Mouse (Mus musculus): ENCODE measurements at regions not wholly inside any gene's neighbourhood (a gene's known extent, or its start where the extent isn't known, plus 50 kb on each side); places are given as distances from the start of the nearest gene placed in this dataset.

DNA sequence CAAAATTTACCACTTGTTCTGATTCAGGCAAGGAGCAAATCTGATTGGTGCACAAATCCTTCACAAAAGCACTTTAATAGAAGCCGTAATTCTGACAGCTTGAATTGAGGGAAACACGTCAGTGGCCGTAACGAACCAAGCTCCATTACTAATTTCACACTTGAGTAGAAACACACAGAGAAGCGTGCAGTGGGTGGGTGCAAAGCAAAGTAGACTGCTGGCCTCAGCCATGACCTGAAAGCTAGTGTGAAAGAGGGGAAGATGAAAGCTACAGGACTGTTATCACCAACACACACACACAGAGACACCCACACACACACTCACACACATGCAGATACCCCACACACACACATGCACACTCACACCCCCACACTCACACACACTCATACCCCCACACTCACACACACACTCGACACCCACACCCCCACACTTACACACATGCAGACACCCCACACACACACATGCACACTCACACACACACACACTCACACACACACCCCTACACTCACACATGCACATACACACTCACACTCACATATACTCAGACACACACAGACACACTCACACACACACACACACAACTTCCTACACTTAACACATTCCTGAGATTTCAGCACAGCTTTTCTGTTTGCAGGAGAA, 248.8 kb upstream of the Gpc5 start:
- 0 out of 2 replicates have a peak, but pooled peaks have one; percentile 21 for ATAC-seq (ENCODE audit: borderline replicate concordance, extremely low read depth, low FRiP score, low TSS enrichment)
- 72% methylated on average over 6 of the region's 6 CpGs for WGBS
- Histone ChIP-seq H3K4me3 (no peak overlapping the region), H3K36me3 (no peaks in the 10 kb centered on the region), H3K9ac (no peak overlapping the region), H3K27me3 (no peaks in the 10 kb centered on the region), H3K4me2 (no peak overlapping the region), H3K9me3 (no peaks in the 10 kb centered on the region), H3K4me1 (no peaks in the 10 kb centered on the region), H3K27ac (0 out of 2 replicates have a peak overlapping the region, but pooled peaks have one; percentile 6)

DNA sequence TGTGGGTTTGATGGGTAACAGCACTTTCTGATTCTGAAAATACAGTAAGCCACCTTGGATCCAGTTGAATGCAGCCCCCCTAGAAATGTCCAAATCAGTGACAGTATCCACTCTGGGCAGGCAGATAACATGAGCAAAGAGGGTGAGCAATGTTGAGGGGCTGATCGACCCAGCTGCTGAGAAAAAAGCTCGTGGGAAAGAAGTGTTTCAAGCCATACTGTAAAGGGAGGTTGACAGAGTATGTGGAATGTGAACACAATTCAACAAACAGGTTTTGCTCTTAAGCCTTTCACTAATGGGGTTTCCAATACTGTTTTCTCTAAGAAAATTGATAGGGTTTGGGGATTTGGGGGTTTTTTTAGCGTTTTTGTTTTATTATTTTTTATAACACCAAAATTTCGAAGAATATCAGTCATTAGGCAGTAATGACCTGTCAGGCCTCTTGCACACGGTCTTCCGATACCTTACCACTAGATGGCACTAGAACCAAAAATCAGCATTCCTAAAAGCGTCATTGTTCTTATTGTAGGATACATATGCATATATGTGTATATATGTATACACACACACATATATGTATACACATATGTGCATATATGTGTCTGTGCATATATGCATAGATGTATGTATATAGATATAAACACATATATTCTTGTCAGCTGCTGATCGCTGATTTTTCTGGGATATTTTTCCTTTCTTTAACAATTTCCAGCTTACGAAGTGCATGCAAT, 237.5 kb upstream of the Gpc5 start:
- 23% methylated on average over 9 of the region's 9 CpGs for WGBS

GRCm38 (mm10) chr14:114855055-114855740, 236.8 kb upstream of the Gpc5 start:
- Histone ChIP-seq H3K9me3 (no peaks in the 10 kb centered on the region), H3K27ac (no peak overlapping the region), H3K27me3 (no peaks in the 10 kb centered on the region), H3K4me2 (no peak overlapping the region), H3K9ac (no peak overlapping the region), H3K4me1 (0 out of 2 replicates have a peak, but pooled peaks cover 4% of the 10 kb centered on the region), H3K36me3 (no peaks in the 10 kb centered on the region), H3K4me3 (no peak overlapping the region)
- 42% methylated on average over 12 of the region's 12 CpGs for WGBS
- ATAC-seq (ENCODE audit: borderline replicate concordance, extremely low read depth, low FRiP score, low TSS enrichment): no peak

More for the DNA sequence above, 237.5 kb upstream of the Gpc5 start:
- H3K27ac ChIP-seq: no peak overlapping the region
- ATAC-seq (ENCODE audit: borderline replicate concordance, extremely low read depth, low FRiP score, low TSS enrichment): no peak
- no peak overlapping the region for H3K4me2 ChIP-seq
- no peak overlapping the region for H3K4me3 ChIP-seq
- H3K36me3 ChIP-seq: no peaks in the 10 kb centered on the region
- H3K9me3 ChIP-seq: no peaks in the 10 kb centered on the region
- no peaks in the 10 kb centered on the region for H3K27me3 ChIP-seq
- 0 out of 2 replicates have a peak, but pooled peaks cover 4% of the 10 kb centered on the region for H3K4me1 ChIP-seq
- H3K9ac ChIP-seq: no peak overlapping the region

DNA sequence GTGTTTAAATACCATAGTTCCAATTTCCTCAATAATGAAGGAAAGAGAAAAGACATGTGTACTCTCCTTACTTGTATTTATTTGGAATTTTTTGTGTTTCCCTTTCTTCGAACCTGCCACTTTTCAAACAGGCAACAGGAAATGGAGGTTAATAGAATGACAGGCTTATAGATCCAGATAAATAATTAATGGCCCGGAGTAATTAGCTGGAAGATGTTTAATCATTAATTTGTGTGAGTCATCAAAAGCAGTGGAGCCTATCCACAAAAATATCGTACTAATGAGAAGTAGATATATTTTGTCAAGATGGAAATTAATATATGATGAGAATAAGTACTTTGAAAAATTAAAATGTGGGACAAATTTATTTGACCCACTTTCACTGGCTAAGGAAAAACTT, 236.3 kb upstream of the Gpc5 start:
- no peak overlapping the region for H3K4me2 ChIP-seq
- 0 out of 2 replicates have a peak, but pooled peaks cover 4% of the 10 kb centered on the region for H3K4me1 ChIP-seq
- 45% methylated on average over 3 of the region's 3 CpGs for WGBS
- no peaks in the 10 kb centered on the region for H3K9me3 ChIP-seq
- H3K36me3 ChIP-seq: no peaks in the 10 kb centered on the region
- no peaks in the 10 kb centered on the region for H3K27me3 ChIP-seq
- no peak for ATAC-seq (ENCODE audit: borderline replicate concordance, extremely low read depth, low FRiP score, low TSS enrichment)
- no peak overlapping the region for H3K4me3 ChIP-seq
- no peak overlapping the region for H3K27ac ChIP-seq
- H3K9ac ChIP-seq: no peak overlapping the region

GRCm38 (mm10) chr14:114856243-114857031, 235.6 kb upstream of the Gpc5 start:
- Histone ChIP-seq H3K9ac (no peak overlapping the region), H3K27me3 (no peaks in the 10 kb centered on the region), H3K4me1 (0 out of 2 replicates have a peak, but pooled peaks cover 4% of the 10 kb centered on the region), H3K4me2 (no peak overlapping the region), H3K27ac (no peak overlapping the region), H3K36me3 (no peaks in the 10 kb centered on the region), H3K4me3 (no peak overlapping the region), H3K9me3 (no peaks in the 10 kb centered on the region)
- WGBS: 50% methylated on average over 18 of the region's 18 CpGs
- no peak for ATAC-seq (ENCODE audit: borderline replicate concordance, extremely low read depth, low FRiP score, low TSS enrichment)

DNA sequence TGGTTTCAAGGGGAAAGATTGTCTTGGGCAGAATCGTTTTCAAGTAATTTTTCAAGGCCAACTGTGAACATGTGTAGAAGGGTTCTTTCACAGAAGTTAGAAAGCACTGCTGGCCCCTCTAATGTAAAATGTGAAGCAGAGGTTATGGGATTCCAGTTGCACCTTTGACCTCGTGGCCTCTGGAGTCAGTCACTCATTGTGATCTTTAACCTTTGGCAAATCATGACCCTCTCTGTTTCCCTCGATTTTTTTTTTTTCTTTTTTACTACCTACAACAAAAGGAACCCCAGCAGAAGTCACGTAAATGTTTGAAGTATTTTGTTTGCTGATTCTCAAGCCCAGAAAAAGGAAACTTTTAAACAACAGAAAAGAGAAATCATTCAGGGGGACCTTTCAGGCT, 234.8 kb upstream of the Gpc5 start:
- H3K27me3 ChIP-seq: no peaks in the 10 kb centered on the region
- no peaks in the 10 kb centered on the region for H3K36me3 ChIP-seq
- H3K4me3 ChIP-seq: no peak overlapping the region
- H3K27ac ChIP-seq: no peak overlapping the region
- no peaks in the 10 kb centered on the region for H3K9me3 ChIP-seq
- ATAC-seq (ENCODE audit: borderline replicate concordance, extremely low read depth, low FRiP score, low TSS enrichment): no peak
- 13% methylated on average over 4 of the region's 4 CpGs for WGBS
- H3K4me2 ChIP-seq: no peak overlapping the region
- H3K9ac ChIP-seq: no peak overlapping the region
- 0 out of 2 replicates have a peak, but pooled peaks cover 4% of the 10 kb centered on the region for H3K4me1 ChIP-seq

DNA sequence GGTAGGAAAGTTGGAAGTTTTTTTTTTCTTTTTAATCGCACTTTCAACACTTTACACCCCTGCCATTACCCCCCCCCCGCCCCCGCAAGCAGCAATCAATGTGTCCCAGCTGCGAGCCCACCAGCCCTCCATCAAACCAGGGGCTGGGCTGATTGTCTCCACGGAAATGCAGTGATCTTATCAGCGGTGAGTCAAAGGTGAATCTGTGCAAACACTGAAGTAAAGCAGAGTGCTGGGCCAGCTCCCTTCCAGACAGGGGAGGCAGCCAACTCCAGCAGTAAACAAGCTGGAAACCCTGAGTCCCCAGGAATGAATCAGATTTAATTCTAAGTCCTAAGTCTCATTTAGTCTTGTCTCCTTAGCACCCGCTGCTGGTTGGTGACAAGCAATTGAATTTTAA, 234.3 kb upstream of the Gpc5 start:
- H3K9me3 ChIP-seq: no peaks in the 10 kb centered on the region
- 5% methylated on average over 7 of the region's 7 CpGs for WGBS
- H3K4me1 ChIP-seq: 0 out of 2 replicates have a peak, but pooled peaks cover 4% of the 10 kb centered on the region
- ATAC-seq (ENCODE audit: borderline replicate concordance, extremely low read depth, low FRiP score, low TSS enrichment): no peak
- no peak overlapping the region for H3K4me3 ChIP-seq
- no peaks in the 10 kb centered on the region for H3K27me3 ChIP-seq
- no peaks in the 10 kb centered on the region for H3K36me3 ChIP-seq
- no peak overlapping the region for H3K9ac ChIP-seq
- no peak overlapping the region for H3K27ac ChIP-seq
- no peak overlapping the region for H3K4me2 ChIP-seq

DNA sequence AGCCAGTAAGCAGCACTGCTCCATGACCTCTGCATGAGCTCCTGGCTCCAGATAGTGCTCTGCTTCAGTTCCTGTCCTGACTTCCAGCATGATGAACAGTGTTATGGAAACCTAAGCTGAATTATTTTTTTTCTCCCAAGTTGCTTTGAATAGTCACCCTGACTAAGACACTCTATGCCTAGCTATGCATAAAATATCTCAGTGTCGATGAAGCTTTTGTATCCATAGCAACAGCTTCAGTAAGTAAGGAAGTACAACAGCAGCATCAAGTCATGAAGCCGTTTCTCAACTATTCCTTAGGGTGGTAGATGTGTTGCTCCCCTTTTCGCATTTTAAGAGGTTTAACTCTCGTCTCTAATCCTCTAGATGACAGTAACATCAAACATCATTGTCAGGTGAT, 228.4 kb upstream of the Gpc5 start:
- Histone ChIP-seq H3K4me1 (no peaks in the 10 kb centered on the region), H3K9me3 (no peaks in the 10 kb centered on the region), H3K4me3 (no peak overlapping the region), H3K4me2 (no peak overlapping the region), H3K36me3 (no peaks in the 10 kb centered on the region), H3K27ac (no peak overlapping the region), H3K9ac (no peak overlapping the region), H3K27me3 (no peaks in the 10 kb centered on the region)
- ATAC-seq (ENCODE audit: borderline replicate concordance, extremely low read depth, low FRiP score, low TSS enrichment): no peak
- WGBS: 66% methylated on average over 4 of the region's 4 CpGs

DNA sequence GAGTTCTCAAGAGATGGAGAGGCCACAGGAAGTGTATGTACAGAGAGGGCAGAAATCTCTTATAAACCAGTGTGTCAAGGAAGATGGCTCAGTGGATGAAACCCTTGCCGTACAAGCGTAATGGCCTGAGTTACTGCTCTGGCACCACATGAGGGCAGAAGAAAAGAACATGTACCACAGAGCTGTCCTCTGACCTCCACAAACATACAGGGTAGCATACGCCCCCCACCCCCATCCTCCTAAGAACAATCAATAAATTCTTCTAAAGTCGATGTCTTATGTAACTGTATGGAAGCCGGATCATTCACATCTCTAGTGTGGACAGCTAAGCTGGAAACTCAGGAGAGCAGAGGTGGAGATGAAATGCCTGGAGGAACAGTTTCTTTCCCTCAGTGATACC, 227.9 kb upstream of the Gpc5 start:
- no peak for ATAC-seq (ENCODE audit: borderline replicate concordance, extremely low read depth, low FRiP score, low TSS enrichment)
- Histone ChIP-seq H3K4me2 (no peak overlapping the region), H3K27ac (no peak overlapping the region), H3K9me3 (no peaks in the 10 kb centered on the region), H3K9ac (no peak overlapping the region), H3K27me3 (no peaks in the 10 kb centered on the region), H3K4me3 (no peak overlapping the region), H3K4me1 (no peaks in the 10 kb centered on the region), H3K36me3 (no peaks in the 10 kb centered on the region)
- WGBS: 94% methylated on average over 5 of the region's 5 CpGs

DNA sequence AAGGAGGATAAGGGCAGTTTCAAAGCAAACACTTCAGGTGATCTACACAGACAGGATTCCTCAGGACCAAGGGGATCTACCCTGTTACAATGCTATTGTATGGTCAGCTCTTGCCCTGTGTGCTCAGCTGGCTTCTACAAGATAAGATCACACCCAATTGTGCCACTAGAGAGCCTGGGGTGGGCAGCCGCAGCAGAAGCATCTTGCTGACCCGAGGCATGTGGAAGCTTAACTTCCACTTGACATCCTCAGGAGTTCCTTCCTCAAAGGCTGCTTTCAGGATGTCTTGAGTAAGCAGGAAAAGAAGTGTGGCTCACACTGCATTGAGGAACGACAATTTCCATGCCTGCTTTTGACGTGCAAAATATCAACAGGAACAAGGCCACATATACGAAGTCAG, 222.8 kb upstream of the Gpc5 start:
- H3K36me3 ChIP-seq: no peaks in the 10 kb centered on the region
- ATAC-seq (ENCODE audit: borderline replicate concordance, extremely low read depth, low FRiP score, low TSS enrichment): no peak
- no peaks in the 10 kb centered on the region for H3K9me3 ChIP-seq
- no peak overlapping the region for H3K4me2 ChIP-seq
- H3K27me3 ChIP-seq: no peaks in the 10 kb centered on the region
- no peaks in the 10 kb centered on the region for H3K4me1 ChIP-seq
- H3K9ac ChIP-seq: no peak overlapping the region
- H3K27ac ChIP-seq: no peak overlapping the region
- H3K4me3 ChIP-seq: no peak overlapping the region
- WGBS: 30% methylated on average over 5 of the region's 5 CpGs

GRCm38 (mm10) chr14:114875101-114875500, 216.9 kb upstream of the Gpc5 start:
- Histone ChIP-seq H3K4me2 (no peak overlapping the region), H3K27ac (peak overlapping the region; percentile 64; the same call in 1 of the 2 replicates), H3K27me3 (no peaks in the 10 kb centered on the region), H3K4me1 (no peaks in the 10 kb centered on the region), H3K9ac (no peak overlapping the region), H3K9me3 (no peaks in the 10 kb centered on the region), H3K36me3 (no peaks in the 10 kb centered on the region), H3K4me3 (no peak overlapping the region)
- WGBS: 31% methylated on average over 3 of the region's 3 CpGs
- no peak for ATAC-seq (ENCODE audit: borderline replicate concordance, extremely low read depth, low FRiP score, low TSS enrichment)
